28 mouse cellular contexts compared by ENCODE assay signal in genomic region chr16:11278778-11279177, GRCm38 (mm10). TPM values are rescaled to one million over a fixed set of nuclear protein-coding genes. Genes with fewer than 3 reads are reported as not detected.
"Had no signal": no experiment of that assay in that cellular context is flagged by ENCODE, and none has a peak within 500 bp of the region (broad histone marks: within the 10 kb centered on the region; RNA-seq: fewer than 3 reads in every experiment).

No protein-coding gene starts in this region.

- H3K4me1 ChIP-seq: heart, embryonic 10.5 days; heart, embryonic 12.5 days; hindbrain, embryonic 12.5 days; hindbrain, embryonic 15.5 days; kidney, embryonic 15.5 days; limb, embryonic 13.5 days; limb, embryonic 15.5 days had no signal

- ATAC-seq: hindbrain, postnatal 0 days; intestine, embryonic 16.5 days had no signal

- H3K27me3 ChIP-seq: heart, embryonic 12.5 days; hindbrain, embryonic 12.5 days; hindbrain, embryonic 15.5 days; kidney, embryonic 15.5 days; limb, embryonic 13.5 days; limb, embryonic 15.5 days had no signal

- DNase-seq: gastrocnemius, postnatal 14 days; gastrocnemius, postnatal 36 days; heart, adult 11 months; heart, postnatal 10 days; heart, postnatal 4 days; kidney, adult 11 months; kidney, adult 2 months; kidney, adult 9 months; kidney, postnatal 14 days; kidney, postnatal 36 days; layer of hippocampus, adult 9-11 months; layer of hippocampus, postnatal 36 days; left cerebral cortex, postnatal 4 days had no signal

- H3K9me3 ChIP-seq: heart, embryonic 10.5 days; heart, embryonic 12.5 days; hindbrain, embryonic 10.5 days; hindbrain, embryonic 12.5 days; hindbrain, embryonic 15.5 days; kidney, embryonic 15.5 days; limb, embryonic 13.5 days; limb, embryonic 15.5 days had no signal

- H3K9ac ChIP-seq: heart, embryonic 12.5 days; hindbrain, embryonic 12.5 days; hindbrain, embryonic 15.5 days; kidney, embryonic 15.5 days; limb, embryonic 13.5 days; limb, embryonic 15.5 days had no signal

- H3K4me2 ChIP-seq: heart, embryonic 12.5 days; hindbrain, embryonic 12.5 days; hindbrain, embryonic 15.5 days; kidney, embryonic 15.5 days; limb, embryonic 13.5 days; limb, embryonic 15.5 days had no signal

- H3K4me3 ChIP-seq: heart, embryonic 10.5 days; heart, embryonic 12.5 days; hindbrain, embryonic 10.5 days; hindbrain, embryonic 12.5 days; hindbrain, embryonic 15.5 days; kidney, embryonic 15.5 days; limb, embryonic 13.5 days; limb, embryonic 15.5 days had no signal

- H3K27ac ChIP-seq: heart, embryonic 10.5 days; hindbrain, embryonic 10.5 days; hindbrain, embryonic 12.5 days; hindbrain, embryonic 15.5 days; hindbrain, postnatal 0 days; kidney, embryonic 15.5 days; kidney, postnatal 0 days; limb, embryonic 13.5 days; limb, embryonic 15.5 days had no signal

- H3K36me3 ChIP-seq: heart, embryonic 10.5 days; heart, embryonic 12.5 days; hindbrain, embryonic 10.5 days; hindbrain, embryonic 12.5 days; hindbrain, embryonic 15.5 days; kidney, embryonic 15.5 days; limb, embryonic 13.5 days; limb, embryonic 15.5 days had no signal

RNA-seq across cellular contexts. Expression of gene Tnfrsf17, which starts 34.8 kb away (rescaled TPM):
- polyA plus RNA-seq: heart, embryonic 10.5 days; heart, embryonic 12.5 days; heart, embryonic 14.5 days; heart, embryonic 16.5 days; hindbrain, embryonic 10.5 days; hindbrain, embryonic 12.5 days; hindbrain, postnatal 0 days; intestine, embryonic 14.5 days; intestine, embryonic 16.5 days; kidney, embryonic 15.5 days; kidney, postnatal 0 days; limb, embryonic 11.5 days; limb, embryonic 13.5 days had no signal
